Mouse (Mus musculus) midbrain, embryonic 11.5 days (tissue): ENCODE measurements around the gene Btbd17. TPM values are rescaled to one million over a fixed set of nuclear protein-coding genes. Genes with fewer than 3 reads are reported as not detected.

Experiments
- ATAC-seq: fragments of 200-750 bp; cut with Nextera tagmentation; 2 replicates; pipeline ENCODE4 v1.8.0; 2017; ENCODE audit warnings: moderate TSS enrichment, moderate library complexity; ENCODE audit not compliant: low FRiP score
- DNase-seq: peaks from one replicate; pipeline ENCODE4 v3.0.0; 2015; ENCODE audit warnings: low spot score; ENCODE audit errors: missing footprints
- H3K27ac ChIP-seq: fragments of 300-500 bp; sonication (generic); 2 replicates; pipeline ENCODE4 v1.5.1; 2014; ENCODE audit warnings: low read depth, low read length
- H3K27me3 ChIP-seq: fragments of 300-500 bp; sonication (generic); 2 replicates; pipeline ENCODE4 v1.6.1; 2014; ENCODE audit warnings: mild to moderate bottlenecking, low read length, moderate library complexity, mixed read lengths; ENCODE audit not compliant: control insufficient read depth, insufficient read depth
- H3K36me3 ChIP-seq: fragments of 300-500 bp; sonication (generic); 2 replicates; pipeline ENCODE4 v1.6.1; 2014; ENCODE audit warnings: mild to moderate bottlenecking, low read length, moderate library complexity, mixed read lengths; ENCODE audit not compliant: control insufficient read depth, insufficient read depth
- H3K4me1 ChIP-seq: fragments of 300-500 bp; sonication (generic); 2 replicates; pipeline ENCODE4 v1.6.1; 2014; ENCODE audit warnings: low read length; ENCODE audit not compliant: control insufficient read depth, insufficient read depth
- H3K4me2 ChIP-seq: fragments of 300-500 bp; sonication (generic); 2 replicates; pipeline ENCODE4 v1.6.1; 2014; ENCODE audit warnings: mild to moderate bottlenecking, moderate library complexity
- H3K4me3 ChIP-seq: fragments of 300-500 bp; sonication (generic); 2 replicates; pipeline ENCODE4 v1.5.1; 2014; ENCODE audit warnings: low read depth, low read length
- H3K9ac ChIP-seq: fragments of 300-500 bp; sonication (generic); 2 replicates; pipeline ENCODE4 v1.6.1; 2014; ENCODE audit warnings: low read length
- H3K9me3 ChIP-seq: fragments of 300-500 bp; sonication (generic); 2 replicates; pipeline ENCODE4 v1.6.1; 2016; ENCODE audit warnings: low read length; ENCODE audit not compliant: control insufficient read depth
- WGBS: fragments of 180-500 bp; shearing (Covaris S2); extraction: QIAGEN DNeasy Blood & Tissue Kit; methylation state at CpG from one replicate; pipeline ENCODE4 v1.1.7; 2014; 5-methylcytosine and 5-hydroxymethylcytosine counted together
- polyA plus RNA-seq: library from polyadenylated mRNA; unstranded; fragments of >200 nt; fragmentation: Nextera tagmentation; extraction: Ambion mirVana; gene quantifications from 2 replicates; pipeline ENCODE4 v1.2.1, GENCODE M21; 2014

The Btbd17 gene
- polyA plus RNA-seq, 1 experiment from 2014 or later = 70.2 TPM

DNA sequence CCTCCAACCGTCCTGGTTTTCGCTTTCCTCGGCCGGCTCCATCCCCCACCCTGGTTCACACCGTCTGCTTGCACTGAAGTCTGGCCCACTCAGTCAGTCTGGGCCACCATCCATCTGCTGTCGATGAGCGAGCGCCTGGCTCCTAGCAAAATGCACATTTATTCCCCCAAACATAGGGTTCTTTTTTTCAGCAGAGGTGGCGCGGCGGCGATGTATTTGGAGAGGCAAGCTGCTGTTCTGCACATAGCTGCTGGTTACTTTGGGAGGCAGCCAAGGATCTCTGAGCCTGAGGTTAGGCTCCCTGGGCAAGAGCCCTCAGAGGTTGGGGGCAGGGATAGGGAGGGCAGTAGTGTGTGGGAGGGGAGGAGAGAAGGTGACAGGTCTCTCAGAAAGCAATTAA, 27.0 kb upstream of the Btbd17 start:
- no peak overlapping the region for H3K4me3 ChIP-seq

GRCm38 (mm10) chr11:114821325-114821724, 25.6 kb upstream of the Btbd17 start:
- Histone ChIP-seq H3K36me3 (no peaks in the 10 kb centered on the region), H3K27ac (no peak overlapping the region), H3K4me1 (peaks cover 18% of the 10 kb centered on the region), H3K27me3 (no peaks in the 10 kb centered on the region), H3K9me3 (no peaks in the 10 kb centered on the region), H3K4me2 (no peak overlapping the region), H3K9ac (no peak overlapping the region), H3K4me3 (no peak overlapping the region)
- ATAC-seq (no peak), DNase-seq (no peak)
- 83% methylated on average over 1 of the region's 1 CpGs for WGBS

More for the DNA sequence above, 27.0 kb upstream of the Btbd17 start:
- no peak overlapping the region for H3K27ac ChIP-seq
- WGBS = 65% methylated on average over 12 of the region's 12 CpGs
- H3K4me1 ChIP-seq = peaks cover 18% of the 10 kb centered on the region
- no peak for DNase-seq
- H3K4me2 ChIP-seq = 0 out of 2 replicates have a peak overlapping the region, but pooled peaks have one; percentile 4
- H3K9ac ChIP-seq = no peak overlapping the region; the same call in 1 of the 2 replicates
- H3K27me3 ChIP-seq = no peaks in the 10 kb centered on the region
- H3K36me3 ChIP-seq = no peaks in the 10 kb centered on the region
- no peak for ATAC-seq
- no peaks in the 10 kb centered on the region for H3K9me3 ChIP-seq

DNA sequence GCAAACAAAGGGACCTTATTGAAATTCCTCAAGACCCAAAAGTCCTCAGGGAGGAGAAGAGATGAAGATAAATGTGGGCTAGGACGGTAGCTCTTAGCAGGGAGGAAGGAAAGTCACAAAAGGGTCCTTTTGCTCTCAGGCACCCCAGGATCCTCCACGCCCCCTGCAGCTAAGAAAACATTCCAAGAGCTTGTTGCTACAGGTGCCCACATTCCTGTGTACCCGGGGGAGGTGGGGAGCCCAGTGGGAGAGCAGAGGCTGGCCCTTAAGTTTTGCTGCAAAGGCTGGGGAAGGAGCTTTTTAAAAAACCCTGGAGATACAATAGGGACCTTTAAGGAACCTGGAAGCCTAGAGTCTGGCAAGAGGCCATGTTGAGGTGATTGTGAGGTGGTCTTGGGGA, 24.7 kb upstream of the Btbd17 start:
- Histone ChIP-seq H3K4me1 (peaks cover 18% of the 10 kb centered on the region), H3K27ac (no peak overlapping the region), H3K9ac (no peak overlapping the region), H3K27me3 (no peaks in the 10 kb centered on the region), H3K36me3 (no peaks in the 10 kb centered on the region), H3K4me2 (no peak overlapping the region), H3K4me3 (no peak overlapping the region), H3K9me3 (no peaks in the 10 kb centered on the region)
- DNase-seq = no peak
- WGBS = 43% methylated on average over 3 of the region's 3 CpGs
- no peak for ATAC-seq

DNA sequence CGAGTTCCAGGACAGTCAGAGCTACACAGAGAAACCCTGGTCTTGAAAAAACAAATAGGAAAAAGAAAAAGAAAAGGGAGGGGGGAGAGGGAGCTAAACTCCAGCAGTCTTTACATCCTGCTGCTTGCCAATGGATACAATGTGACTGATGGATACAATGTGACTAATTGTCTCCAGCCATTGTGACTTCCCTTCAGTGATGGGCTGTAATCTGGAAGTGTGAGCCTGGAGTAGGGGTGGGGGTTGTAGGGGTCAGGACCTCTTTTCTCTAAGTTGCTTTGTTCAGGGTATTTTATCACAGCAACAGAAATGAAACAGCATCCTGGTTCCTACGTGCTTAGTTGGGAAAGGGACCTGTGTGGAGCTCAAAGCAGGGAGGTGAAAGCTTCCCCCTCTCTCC, 23.4 kb upstream of the Btbd17 start:
- Histone ChIP-seq H3K36me3 (no peaks in the 10 kb centered on the region), H3K4me1 (peaks cover 18% of the 10 kb centered on the region), H3K27me3 (no peaks in the 10 kb centered on the region), H3K4me2 (no peak overlapping the region), H3K9ac (0 out of 2 replicates have a peak overlapping the region, but pooled peaks have one; percentile 9), H3K9me3 (no peaks in the 10 kb centered on the region), H3K4me3 (no peak overlapping the region), H3K27ac (no peak overlapping the region)
- 13% methylated on average over 2 of the region's 2 CpGs for WGBS
- no peak for ATAC-seq
- DNase-seq = no peak

DNA sequence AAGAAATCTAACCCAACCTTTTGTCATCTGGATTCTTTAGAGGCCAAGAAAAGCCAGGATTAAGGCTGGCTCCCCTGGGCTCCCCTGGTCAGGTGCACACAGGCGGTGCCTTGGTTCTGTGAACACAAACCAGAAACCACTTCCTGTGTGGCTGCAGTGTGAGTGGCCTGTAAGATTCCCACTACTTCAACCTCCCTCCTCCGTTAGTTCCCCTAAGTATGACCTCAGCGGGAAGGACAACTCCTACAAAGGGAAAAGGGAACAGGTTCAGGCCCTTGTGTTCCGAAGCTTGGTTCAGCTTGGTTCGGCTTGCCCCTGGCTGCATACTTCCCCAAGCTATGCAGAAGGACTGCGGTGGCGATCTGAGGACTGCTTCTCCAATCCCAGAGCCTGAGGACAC, 22.4 kb upstream of the Btbd17 start:
- Histone ChIP-seq H3K4me2 (no peak overlapping the region), H3K27ac (no peak overlapping the region), H3K4me3 (no peak overlapping the region), H3K36me3 (no peaks in the 10 kb centered on the region), H3K27me3 (no peaks in the 10 kb centered on the region), H3K9ac (no peak overlapping the region), H3K4me1 (peaks cover 11% of the 10 kb centered on the region), H3K9me3 (no peaks in the 10 kb centered on the region)
- DNase-seq = no peak
- 98% methylated on average over 7 of the region's 7 CpGs for WGBS
- no peak for ATAC-seq

- Histone ChIP-seq H3K36me3 (no peaks in the 10 kb centered on the region), H3K4me1 (peaks cover 7% of the 10 kb centered on the region), H3K4me3 (no peak overlapping the region), H3K9me3 (no peaks in the 10 kb centered on the region), H3K27ac (no peak overlapping the region), H3K4me2 (no peak overlapping the region), H3K27me3 (no peaks in the 10 kb centered on the region), H3K9ac (no peak overlapping the region)
- ATAC-seq (no peak), DNase-seq (no peak)
- 90% methylated on average over 4 of the region's 4 CpGs for WGBS
These were observed 21.2 kb upstream of the Btbd17 start for GRCm38 (mm10) chr11:114816934-114817333.

DNA sequence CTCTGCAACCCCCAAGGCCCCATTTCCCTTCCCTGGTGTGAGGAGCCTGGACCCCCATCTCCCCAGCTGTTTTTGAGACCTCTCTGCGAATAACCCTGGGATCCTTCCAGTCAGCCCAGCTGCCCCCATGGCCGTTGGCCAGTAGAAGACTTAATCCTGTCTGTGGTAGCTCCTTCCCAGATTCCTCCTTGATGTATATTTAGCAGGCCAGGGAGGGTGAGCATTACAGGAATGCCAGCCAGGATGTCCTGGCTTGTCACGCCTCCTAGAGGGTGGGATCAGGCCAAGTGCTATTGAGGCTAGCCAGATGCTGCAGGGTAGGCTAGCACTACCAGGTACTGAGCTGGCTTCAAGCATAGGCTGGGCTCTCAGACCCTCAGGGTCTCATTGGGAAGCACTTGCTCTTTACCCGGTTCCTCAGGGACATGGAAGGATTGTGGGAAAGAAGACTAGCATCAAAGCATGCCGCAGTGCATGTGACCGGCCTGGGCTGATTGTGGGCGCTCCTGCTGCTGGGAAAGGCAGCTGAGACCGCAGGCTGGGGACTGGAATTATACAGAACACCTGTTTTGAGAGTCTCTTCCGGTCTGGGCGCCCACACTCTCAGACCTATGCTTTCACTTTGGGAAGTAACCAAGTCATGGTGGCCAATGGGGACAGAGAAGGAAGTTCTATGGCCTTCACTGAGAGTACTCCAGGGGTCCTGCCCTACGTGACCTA, 19.3 kb upstream of the Btbd17 start:
- H3K4me3 ChIP-seq = no peak overlapping the region
- no peaks in the 10 kb centered on the region for H3K27me3 ChIP-seq
- no peak for ATAC-seq
- no peak overlapping the region for H3K27ac ChIP-seq
- no peak overlapping the region for H3K4me2 ChIP-seq
- H3K4me1 ChIP-seq = peaks cover 7% of the 10 kb centered on the region
- H3K9ac ChIP-seq = no peak overlapping the region
- no peaks in the 10 kb centered on the region for H3K9me3 ChIP-seq
- WGBS = 79% methylated on average over 11 of the region's 11 CpGs
- DNase-seq = no peak
- H3K36me3 ChIP-seq = no peaks in the 10 kb centered on the region

DNA sequence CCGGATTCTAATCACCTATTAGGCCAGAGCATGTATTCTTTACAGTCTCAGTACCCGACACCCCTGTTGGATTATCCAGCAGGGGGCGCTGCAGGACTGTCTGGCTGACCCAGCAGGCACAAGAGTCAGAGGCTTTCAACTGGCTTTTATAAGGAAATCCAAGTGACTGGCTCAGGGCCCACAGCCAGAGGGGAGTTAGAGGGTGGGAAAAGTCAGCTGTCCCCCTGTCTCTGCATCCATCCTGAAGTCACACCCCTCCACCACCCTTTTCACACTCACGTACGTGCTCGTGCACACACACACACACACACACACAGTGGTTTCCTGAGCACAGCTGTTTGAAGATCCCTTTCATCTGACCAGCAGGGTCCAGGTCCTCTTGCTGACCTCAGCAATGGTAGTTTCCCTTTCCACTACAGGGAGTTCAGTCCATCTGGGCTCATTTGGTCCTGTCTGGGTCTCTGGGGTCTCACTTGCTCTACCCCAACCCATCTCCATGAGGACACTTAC, 17.0 kb upstream of the Btbd17 start:
- WGBS = 17% methylated on average over 6 of the region's 6 CpGs

DNA sequence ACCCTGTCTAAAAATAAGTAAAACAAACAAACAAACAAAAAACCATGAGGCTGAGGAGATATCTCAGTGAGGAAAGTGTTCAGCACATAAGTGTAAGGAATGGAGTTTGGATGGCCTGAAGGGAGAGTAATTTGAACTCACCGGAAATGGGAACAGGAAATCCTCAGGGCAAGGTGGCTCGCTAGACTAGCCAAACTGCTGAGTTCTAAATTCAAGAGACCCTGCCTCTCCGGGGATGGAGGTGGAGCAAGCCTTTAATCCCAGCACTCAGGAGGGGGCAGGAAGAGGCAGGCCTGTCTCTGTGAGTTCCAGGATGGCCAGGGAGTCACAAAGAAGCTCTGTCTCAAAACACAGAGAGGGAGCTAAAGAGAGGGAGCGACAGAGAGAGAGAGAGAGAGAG, 14.6 kb upstream of the Btbd17 start:
- Histone ChIP-seq H3K4me3 (no peak overlapping the region), H3K9ac (no peak overlapping the region), H3K27me3 (no peaks in the 10 kb centered on the region), H3K27ac (no peak overlapping the region), H3K4me1 (peaks cover 11% of the 10 kb centered on the region), H3K36me3 (no peaks in the 10 kb centered on the region), H3K9me3 (no peaks in the 10 kb centered on the region), H3K4me2 (no peak overlapping the region)
- ATAC-seq = no peak
- DNase-seq = no peak
- WGBS = 19% methylated on average over 4 of the region's 4 CpGs

More for the DNA sequence above, 17.0 kb upstream of the Btbd17 start:
- DNase-seq (peak; percentile 98), ATAC-seq (peak; percentile 63)
- H3K4me2 ChIP-seq = no peak overlapping the region
- H3K4me3 ChIP-seq = no peak overlapping the region
- no peaks in the 10 kb centered on the region for H3K9me3 ChIP-seq
- no peaks in the 10 kb centered on the region for H3K36me3 ChIP-seq
- H3K27ac ChIP-seq = no peak overlapping the region
- no peaks in the 10 kb centered on the region for H3K27me3 ChIP-seq
- H3K4me1 ChIP-seq = peaks cover 4% of the 10 kb centered on the region; the same call in 1 of the 2 replicates
- no peak overlapping the region for H3K9ac ChIP-seq
